Mouse (Mus musculus) embryonic facial prominence, embryonic 15.5 days (tissue): Measurements from ENCODE around the gene Tmem202. TPM values are rescaled to one million over a fixed set of nuclear protein-coding genes. Genes with fewer than 3 reads are reported as not detected.

Source experiments
- ATAC-seq: fragments of 200-750 bp; cut with Nextera tagmentation; 2 replicates; pipeline ENCODE4 v1.8.0; 2017; ENCODE audit warnings: low read depth, moderate TSS enrichment; ENCODE audit not compliant: insufficient number of reproducible peaks, low FRiP score, low TSS enrichment
- H3K27ac ChIP-seq: fragments of 300-500 bp; sonication (generic); replicated peaks from 2 replicates; pipeline ENCODE4 v1.5.1; 2015; ENCODE audit warnings: mild to moderate bottlenecking, inconsistent platforms
- H3K27me3 ChIP-seq: fragments of 300-500 bp; sonication (generic); 2 replicates; pipeline ENCODE4 v1.6.1; 2015; ENCODE audit warnings: inconsistent platforms
- H3K36me3 ChIP-seq: fragments of 300-500 bp; sonication (generic); 2 replicates; pipeline ENCODE4 v1.6.1; 2015; ENCODE audit warnings: mild to moderate bottlenecking, inconsistent platforms
- H3K4me1 ChIP-seq: fragments of 300-500 bp; sonication (generic); 2 replicates; pipeline ENCODE4 v1.6.1; 2015; ENCODE audit warnings: inconsistent platforms
- H3K4me2 ChIP-seq: fragments of 300-500 bp; sonication (generic); replicated peaks from 2 replicates; pipeline ENCODE4 v1.6.1; 2015; ENCODE audit warnings: mild to moderate bottlenecking, inconsistent platforms
- H3K4me3 ChIP-seq: fragments of 300-500 bp; sonication (generic); replicated peaks from 2 replicates; pipeline ENCODE4 v1.5.1; 2015; ENCODE audit warnings: mild to moderate bottlenecking, inconsistent platforms
- H3K9ac ChIP-seq: fragments of 300-500 bp; sonication (generic); 2 replicates; pipeline ENCODE4 v1.6.1; 2015; ENCODE audit warnings: inconsistent platforms
- H3K9me3 ChIP-seq: fragments of 300-500 bp; sonication (generic); replicated peaks from 2 replicates; pipeline ENCODE4 v1.6.1; 2016; ENCODE audit warnings: inconsistent platforms
- WGBS: fragments of 180-500 bp; shearing (Covaris S2); methylation state at CpG from one replicate; pipeline ENCODE4 v1.1.7; 2015; 5-methylcytosine and 5-hydroxymethylcytosine counted together
- polyA plus RNA-seq: library from polyadenylated mRNA; unstranded; fragments of >200 nt; fragmentation: Nextera tagmentation; extraction: Ambion mirVana; gene quantifications from 2 replicates; pipeline ENCODE4 v1.2.1, GENCODE M21; 2015

The Tmem202 gene
- polyA plus RNA-seq, 1 experiment from 2014 or later, result not detected

DNA sequence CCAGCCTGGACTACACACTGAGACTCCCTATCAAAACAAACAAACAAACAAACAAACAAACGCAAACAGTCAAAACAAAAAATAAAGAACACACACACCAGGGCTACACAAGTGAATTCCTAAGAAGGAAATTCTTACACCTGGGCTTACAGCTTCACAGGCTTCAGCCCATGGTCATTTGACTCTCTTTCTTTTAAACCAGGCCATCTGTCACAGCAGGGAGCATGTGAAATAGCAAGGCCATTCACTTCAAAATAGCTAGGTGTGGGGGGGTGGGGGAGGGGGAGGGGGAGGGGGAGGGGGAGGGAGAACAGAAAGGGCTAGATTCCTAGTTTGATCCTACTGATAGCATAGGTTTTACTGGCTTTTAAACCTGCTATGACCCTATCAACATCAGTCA is 31.5 kb downstream of the Tmem202 start:
- H3K36me3 ChIP-seq, result no peaks in the 10 kb centered on the region
- ATAC-seq, result no peak
- no peak overlapping the region for H3K4me3 ChIP-seq
- H3K9ac ChIP-seq, result no peak overlapping the region
- H3K4me1 ChIP-seq, result no peaks in the 10 kb centered on the region
- no peak overlapping the region for H3K27ac ChIP-seq
- 72% methylated on average over 1 of the region's 1 CpGs for WGBS
- no peaks in the 10 kb centered on the region for H3K27me3 ChIP-seq
- H3K9me3 ChIP-seq, result no peaks in the 10 kb centered on the region
- no peak overlapping the region for H3K4me2 ChIP-seq

DNA sequence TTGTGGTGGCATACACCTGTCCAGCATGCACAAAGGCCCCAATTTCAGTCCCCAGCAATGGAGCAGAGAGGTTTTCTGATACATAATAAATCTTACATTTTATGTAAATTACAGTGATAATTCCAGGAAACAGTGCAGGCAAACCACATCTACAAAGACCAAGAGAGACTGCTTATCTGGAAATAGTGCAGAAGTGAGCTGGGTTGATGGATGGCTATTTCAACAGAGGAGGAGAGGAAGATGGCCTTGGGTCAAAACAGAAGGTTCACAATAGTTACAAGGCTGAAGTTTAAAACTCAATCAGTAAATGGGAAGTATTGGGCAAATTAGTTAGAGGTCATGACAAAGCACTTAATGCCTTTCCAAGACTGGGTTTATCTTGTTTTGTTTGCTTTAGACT is 52.3 kb downstream of the Tmem202 start:
- Histone ChIP-seq H3K9me3 (no peaks in the 10 kb centered on the region), H3K4me3 (peak overlapping the region; percentile 98), H3K4me1 (peaks cover 5% of the 10 kb centered on the region; the same call in 1 of the 2 replicates), H3K4me2 (peak overlapping the region; percentile 59), H3K36me3 (no peaks in the 10 kb centered on the region), H3K27me3 (no peaks in the 10 kb centered on the region), H3K9ac (no peak overlapping the region), H3K27ac (peak overlapping the region; percentile 98)
- ATAC-seq, result no peak

DNA sequence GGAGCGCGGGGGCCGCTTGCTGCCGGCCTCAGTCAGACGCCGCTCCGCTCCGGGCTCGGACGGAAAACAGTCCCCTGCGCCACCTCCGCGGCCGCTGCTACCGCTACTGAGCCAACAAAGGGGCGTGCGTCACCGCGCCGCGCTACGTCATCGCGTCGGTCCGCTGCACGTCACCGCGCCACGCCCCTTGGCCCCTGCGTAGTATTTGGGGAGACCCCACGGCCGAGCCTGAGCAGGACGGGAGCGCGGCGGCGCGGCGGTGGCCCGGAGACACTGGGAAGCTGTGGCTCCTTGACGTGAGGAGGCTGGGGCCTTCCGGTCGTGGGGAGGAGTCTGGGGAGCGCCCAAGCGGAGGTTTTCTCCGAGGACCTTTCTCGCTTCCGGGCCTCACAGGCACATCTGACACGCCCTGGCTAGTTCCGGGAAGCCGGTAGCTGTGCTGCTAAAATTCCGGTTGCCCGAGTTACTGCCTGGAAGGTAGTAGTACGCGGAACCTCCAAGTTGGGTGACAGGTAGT is 53.0 kb downstream of the Tmem202 start, which contains the start of gene Arih1:
TSS of gene Arih1 (minus strand) at position 70 of the 517 bp plus-strand sequence.
- Histone ChIP-seq H3K9ac (peak within 1 kb of the TSS; percentile 90), H3K27ac (peak within 1 kb of the TSS; percentile 98), H3K27me3 (no peaks in the 10 kb centered on the region), H3K36me3 (no peaks in the 10 kb centered on the region), H3K4me2 (peak within 1 kb of the TSS; percentile 64), H3K9me3 (no peaks in the 10 kb centered on the region), H3K4me1 (peaks cover 5% of the 10 kb centered on the region; the same call in 1 of the 2 replicates), H3K4me3 (peak within 1 kb of the TSS; percentile 98)
- peak; percentile 98 for ATAC-seq
- WGBS, result under 1% methylated on average over 54 of the region's 56 CpGs

DNA sequence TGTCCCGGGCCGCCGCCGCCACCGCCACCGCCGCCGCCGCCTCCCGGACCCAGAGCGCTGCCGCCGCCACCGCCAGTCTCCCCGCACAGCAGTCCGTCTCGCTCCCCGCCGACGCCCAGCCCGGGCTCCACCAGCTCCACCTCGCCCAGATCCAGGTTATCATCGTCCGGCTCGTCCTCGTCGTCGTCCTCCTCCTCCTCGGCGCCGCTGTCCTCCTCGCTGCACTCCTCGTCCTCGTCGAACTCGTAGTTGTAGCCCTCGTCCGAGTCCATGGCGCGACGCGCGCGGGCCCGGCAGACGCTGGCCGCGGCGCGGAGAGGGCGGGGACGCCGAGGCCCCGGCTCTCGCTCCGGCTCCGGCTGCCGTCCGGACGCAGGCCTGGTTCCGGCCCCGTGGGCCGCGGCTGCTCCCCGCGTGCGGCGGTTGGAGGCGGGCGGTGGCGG is 53.5 kb downstream of the Tmem202 start:
- under 1% methylated on average over 69 of the region's 71 CpGs for WGBS
- H3K9me3 ChIP-seq, result no peaks in the 10 kb centered on the region
- H3K27ac ChIP-seq, result peak overlapping the region; percentile 98
- H3K27me3 ChIP-seq, result no peaks in the 10 kb centered on the region
- peak overlapping the region; percentile 90 for H3K9ac ChIP-seq
- peak overlapping the region; percentile 98 for H3K4me3 ChIP-seq
- peak; percentile 81 for ATAC-seq
- H3K36me3 ChIP-seq, result no peaks in the 10 kb centered on the region
- H3K4me1 ChIP-seq, result peaks cover 5% of the 10 kb centered on the region; the same call in 1 of the 2 replicates
- peak overlapping the region; percentile 64 for H3K4me2 ChIP-seq

DNA sequence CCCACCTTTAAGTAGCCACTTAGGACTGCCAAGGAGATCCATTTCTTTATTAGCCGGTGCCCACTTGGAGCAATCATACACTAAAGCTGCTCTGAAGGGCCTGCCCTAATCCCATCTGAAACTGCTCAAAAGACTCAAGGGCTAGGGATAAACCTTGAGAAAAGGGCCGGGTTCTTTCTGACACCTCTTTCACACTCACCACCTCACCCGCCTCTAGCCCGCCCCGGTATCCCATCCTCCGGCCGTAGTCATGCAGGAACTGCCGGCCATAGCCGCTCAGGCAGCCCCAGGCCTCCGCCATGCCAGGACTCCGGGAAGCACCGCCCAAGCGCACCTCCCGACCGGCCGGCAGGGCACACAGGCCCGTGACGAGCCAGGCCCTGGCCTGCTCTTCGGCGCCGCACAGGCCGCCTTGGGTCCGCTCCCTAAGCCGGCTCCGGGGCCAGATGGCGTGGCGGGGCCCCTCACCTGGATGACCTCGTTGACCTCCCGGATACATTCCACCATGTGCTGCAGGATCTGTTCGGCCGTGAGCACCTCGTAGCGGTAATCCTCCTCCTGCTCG is 54.1 kb downstream of the Tmem202 start:
- Histone ChIP-seq H3K9me3 (no peaks in the 10 kb centered on the region), H3K36me3 (no peaks in the 10 kb centered on the region), H3K4me2 (peak overlapping the region; percentile 64), H3K4me1 (peaks cover 5% of the 10 kb centered on the region; the same call in 1 of the 2 replicates), H3K27me3 (no peaks in the 10 kb centered on the region), H3K27ac (peak overlapping the region; percentile 98), H3K9ac (peak overlapping the region; percentile 90), H3K4me3 (peak overlapping the region; percentile 98)
- under 1% methylated on average over 34 of the region's 34 CpGs for WGBS
- ATAC-seq, result peak; percentile 9; the same call in 1 of the 2 replicates

DNA sequence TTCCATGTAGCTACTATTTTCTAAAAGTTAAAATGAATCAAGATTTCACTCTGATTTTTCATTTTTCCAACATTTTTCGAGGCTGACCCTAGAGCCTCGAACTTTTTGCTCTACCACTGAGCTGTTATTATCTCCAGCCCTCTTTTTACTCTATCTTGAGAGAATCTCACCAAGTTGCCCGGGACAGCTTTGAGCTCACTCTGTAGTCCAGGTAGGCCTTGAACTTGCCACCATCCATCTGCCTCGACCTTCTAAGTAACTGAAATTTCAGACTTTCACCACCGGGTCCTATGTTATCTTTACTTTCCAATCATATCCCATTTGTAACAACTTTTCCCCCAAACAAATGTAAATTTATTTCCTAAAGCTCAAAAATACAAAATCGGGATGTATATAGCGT is 54.9 kb downstream of the Tmem202 start:
- Histone ChIP-seq H3K9ac (peak overlapping the region; percentile 90), H3K4me2 (peak overlapping the region; percentile 64), H3K27ac (no peak overlapping the region), H3K9me3 (no peaks in the 10 kb centered on the region), H3K4me3 (peak overlapping the region; percentile 98), H3K4me1 (peaks cover 7% of the 10 kb centered on the region; the same call in 1 of the 2 replicates), H3K36me3 (no peaks in the 10 kb centered on the region), H3K27me3 (no peaks in the 10 kb centered on the region)
- 8% methylated on average over 7 of the region's 7 CpGs for WGBS
- no peak for ATAC-seq

DNA sequence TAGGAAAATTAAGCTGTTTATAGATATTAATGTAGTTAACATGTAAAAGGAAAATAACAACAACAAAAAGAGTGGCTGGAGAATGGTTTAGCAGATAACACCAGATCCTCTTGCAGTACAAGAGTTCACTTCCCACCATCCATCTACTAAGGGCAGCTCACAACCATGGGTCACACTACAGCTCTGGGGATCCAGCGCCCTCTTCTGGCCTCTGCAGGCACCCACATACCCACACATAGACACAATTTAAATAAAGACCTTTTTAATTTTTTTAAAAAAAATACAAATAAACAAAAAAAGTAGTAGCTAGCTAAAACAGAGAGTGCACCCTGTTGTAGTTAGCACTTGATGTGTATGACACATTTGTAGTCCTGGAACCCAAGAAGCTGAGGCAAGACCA is 57.2 kb downstream of the Tmem202 start:
- H3K4me1 ChIP-seq, result peaks cover 11% of the 10 kb centered on the region; the same call in 1 of the 2 replicates
- no peaks in the 10 kb centered on the region for H3K9me3 ChIP-seq
- no peak overlapping the region for H3K9ac ChIP-seq
- no peak overlapping the region for H3K4me2 ChIP-seq
- H3K36me3 ChIP-seq, result peaks cover under 1% of the 10 kb centered on the region; the same call in 1 of the 2 replicates
- H3K27me3 ChIP-seq, result no peaks in the 10 kb centered on the region
- ATAC-seq, result no peak
- WGBS, result 22% methylated on average over 1 of the region's 1 CpGs
- H3K27ac ChIP-seq, result no peak overlapping the region
- H3K4me3 ChIP-seq, result no peak overlapping the region

DNA sequence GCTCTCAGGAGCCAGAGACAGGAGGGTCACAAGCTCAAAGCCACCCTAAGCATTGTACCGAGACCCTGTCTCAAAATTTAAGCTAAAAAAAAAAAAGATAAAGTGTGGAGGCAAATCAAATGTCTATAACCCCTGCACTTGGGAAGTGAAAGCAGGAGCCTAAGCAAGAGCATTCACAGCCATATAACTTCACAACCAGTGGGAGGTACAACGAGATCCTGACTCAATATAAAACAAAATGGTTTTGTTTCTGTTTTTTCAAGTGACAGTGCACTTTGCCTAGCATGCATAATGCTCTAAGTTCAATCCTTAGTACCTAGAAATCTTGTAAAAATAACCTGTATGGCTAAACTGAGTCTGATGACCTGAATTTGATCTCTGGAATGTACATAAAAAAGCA is 63.0 kb downstream of the Tmem202 start:
- peaks cover 6% of the 10 kb centered on the region; the same call in 1 of the 2 replicates for H3K36me3 ChIP-seq
- H3K27ac ChIP-seq, result no peak overlapping the region
- no peak overlapping the region for H3K4me2 ChIP-seq
- no peaks in the 10 kb centered on the region for H3K27me3 ChIP-seq
- ATAC-seq, result no peak
- no peak overlapping the region for H3K9ac ChIP-seq
- H3K4me3 ChIP-seq, result no peak overlapping the region
- 89% methylated on average over 2 of the region's 2 CpGs for WGBS
- H3K4me1 ChIP-seq, result peaks cover 8% of the 10 kb centered on the region; the same call in 1 of the 2 replicates
- H3K9me3 ChIP-seq, result no peaks in the 10 kb centered on the region

GRCm38 (mm10) chr9:59474838-59475237 is 64.8 kb downstream of the Tmem202 start:
- Histone ChIP-seq H3K4me1 (peaks cover 6% of the 10 kb centered on the region; the same call in 1 of the 2 replicates), H3K9ac (no peak overlapping the region), H3K27ac (no peak overlapping the region), H3K9me3 (no peaks in the 10 kb centered on the region), H3K4me3 (no peak overlapping the region), H3K36me3 (peaks cover 6% of the 10 kb centered on the region; the same call in 1 of the 2 replicates), H3K4me2 (no peak overlapping the region), H3K27me3 (no peaks in the 10 kb centered on the region)
- ATAC-seq, result no peak
- 75% methylated on average over 1 of the region's 1 CpGs for WGBS

- no peak for ATAC-seq
- Histone ChIP-seq H3K4me3 (no peak overlapping the region), H3K4me2 (no peak overlapping the region), H3K27ac (no peak overlapping the region), H3K9me3 (no peaks in the 10 kb centered on the region), H3K36me3 (peaks cover 6% of the 10 kb centered on the region; the same call in 1 of the 2 replicates), H3K4me1 (0 out of 2 replicates have a peak, but pooled peaks cover 5% of the 10 kb centered on the region), H3K9ac (no peak overlapping the region), H3K27me3 (no peaks in the 10 kb centered on the region)
- WGBS, result 89% methylated on average over 2 of the region's 2 CpGs
Observed at GRCm38 (mm10) chr9:59473171-59473570, 66.5 kb downstream of the Tmem202 start.

- Histone ChIP-seq H3K27me3 (no peaks in the 10 kb centered on the region), H3K4me2 (no peak overlapping the region), H3K4me1 (no peaks in the 10 kb centered on the region), H3K36me3 (no peaks in the 10 kb centered on the region), H3K9ac (no peak overlapping the region), H3K9me3 (no peaks in the 10 kb centered on the region), H3K4me3 (no peak overlapping the region), H3K27ac (no peak overlapping the region)
- ATAC-seq, result no peak
- 57% methylated on average over 1 of the region's 1 CpGs for WGBS
Observed at GRCm38 (mm10) chr9:59469446-59469845, 70.2 kb downstream of the Tmem202 start.
